Mouse (Mus musculus) 3T3-L1 (cell line): ENCODE results near the gene Phf12.

Source experiments
- DNase-seq: peaks from one replicate; pipeline ENCODE4 v3.0.0-alpha.2; 2015; ENCODE audit warnings: low read depth, low spot score

Phf12 gene

GRCm38 (mm10) chr11:78072425-78073130 is 90.0 kb downstream of the Phf12 start:
- DNase-seq: no peak

- DNase-seq: no peak
These were observed 91.2 kb downstream of the Phf12 start for GRCm38 (mm10) chr11:78073577-78074276.

GRCm38 (mm10) chr11:78074277-78074652 is 91.7 kb downstream of the Phf12 start:
- DNase-seq: no peak

- no peak for DNase-seq
These were observed 92.1 kb downstream of the Phf12 start for GRCm38 (mm10) chr11:78074666-78075065.
